Mouse (Mus musculus) small intestine, adult 2 months (tissue): Measurements from ENCODE around the gene Pih1d2. TPM values are rescaled to one million over a fixed set of nuclear protein-coding genes. Genes with fewer than 3 reads are reported as not detected.

Source experiments
- H3K27ac ChIP-seq: fragments of 200-500 bp; 2 replicates; pipeline ENCODE4 v1.5.1; 2012; ENCODE audit warnings: low read depth, low read length, control low read depth, inconsistent platforms; ENCODE audit not compliant: insufficient read depth
- H3K27me3 ChIP-seq: fragments of 200-500 bp; 2 replicates; pipeline ENCODE4 v1.6.1; 2012; ENCODE audit warnings: mild to moderate bottlenecking, moderate library complexity, low read length, inconsistent platforms; ENCODE audit not compliant: control insufficient read depth, insufficient read depth
- H3K36me3 ChIP-seq: fragments of 200-500 bp; 2 replicates; pipeline ENCODE4 v1.6.1; 2012; ENCODE audit warnings: mild to moderate bottlenecking, low read length, control low read depth, inconsistent platforms; ENCODE audit not compliant: control insufficient read depth, insufficient read depth
- H3K4me1 ChIP-seq: fragments of 200-500 bp; 2 replicates; pipeline ENCODE4 v1.6.1; 2012; ENCODE audit warnings: low read length, inconsistent platforms, mixed read lengths; ENCODE audit not compliant: control insufficient read depth, insufficient read depth, insufficient read length
- H3K4me3 ChIP-seq: fragments of 200-500 bp; 2 replicates; pipeline ENCODE4 v1.5.1; 2012; ENCODE audit warnings: low read depth, mild to moderate bottlenecking, control low read depth, inconsistent platforms, low read length, moderate library complexity
- CTCF ChIP-seq: fragments of 200-500 bp; IDR thresholded peaks from 2 replicates; pipeline ENCODE4 v1.5.1; 2012; ENCODE audit warnings: low read depth, mild to moderate bottlenecking, control low read depth, inconsistent platforms, low read length, moderate library complexity, mixed read lengths; ENCODE audit not compliant: insufficient replicate concordance, insufficient read length; ENCODE audit errors: extremely low read depth
- POLR2A ChIP-seq: fragments of 200-500 bp; IDR thresholded peaks from 2 replicates; pipeline ENCODE4 v1.6.1; 2012; ENCODE audit warnings: low read depth, mild to moderate bottlenecking, control low read depth, inconsistent platforms, low read length, moderate library complexity
- WGBS: fragments of 180-500 bp; shearing (Covaris S2); methylation state at CpG from one replicate; pipeline ENCODE4 v1.1.7; 2018; 5-methylcytosine and 5-hydroxymethylcytosine counted together
- polyA plus RNA-seq: library from polyadenylated mRNA; depleted of rRNA; stranded (reverse); fragments of >200 nt; gene quantifications from 2 replicates; pipeline ENCODE4 v1.2.3, GENCODE M21; 2012; rRNA removed

Pih1d2 gene
- 0.28 TPM in 2 replicates for polyA plus RNA-seq

DNA sequence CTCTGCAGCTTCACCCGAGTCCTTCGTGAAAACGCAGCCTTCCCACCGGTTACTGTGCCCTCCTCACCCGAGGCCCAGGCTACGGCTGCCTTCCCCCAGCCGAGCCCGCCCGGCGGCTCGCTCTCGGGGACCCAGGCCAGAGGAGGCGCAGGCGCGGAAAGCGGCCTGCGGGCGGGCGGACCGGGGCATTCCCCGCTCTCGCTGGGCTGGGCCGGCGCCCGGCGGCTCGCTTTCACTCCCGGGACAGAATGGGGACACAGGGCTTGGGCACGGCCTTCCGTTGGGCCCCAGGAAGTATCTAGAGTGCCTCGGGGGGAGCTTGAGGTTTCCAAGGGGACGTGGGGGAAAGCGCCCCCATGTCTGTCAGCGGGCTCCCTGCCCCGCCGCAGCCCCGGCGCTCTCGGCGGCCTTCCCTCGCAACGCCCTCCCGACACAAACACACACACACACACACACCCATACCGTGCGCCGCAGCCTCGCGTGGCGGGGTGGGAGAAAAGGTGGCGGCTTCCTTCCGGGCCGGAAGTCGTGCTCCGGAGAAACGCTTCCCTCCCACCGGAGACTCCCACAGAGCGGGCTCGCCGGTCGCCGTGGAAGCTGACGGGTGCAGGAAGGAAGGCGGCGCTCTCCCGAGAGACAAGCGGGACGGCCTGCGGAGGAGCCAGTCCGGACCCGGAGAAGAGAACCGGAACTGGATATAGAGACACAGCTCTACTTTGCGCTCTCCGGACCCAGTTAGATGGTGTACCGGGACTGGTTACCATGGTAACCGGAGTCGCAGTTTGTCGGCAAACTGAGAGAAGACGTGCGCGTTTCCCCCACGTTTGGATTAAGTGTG, at the start of gene Pih1d2, which contains the start of gene Nkapd1:
Gene Pih1d2 (plus strand): TSS at position 556 of the 838 bp plus-strand sequence.
Gene Nkapd1 (minus strand): TSS at position 699 of the 838 bp plus-strand sequence.
- no peaks in the 10 kb centered on the region for H3K4me1 ChIP-seq
- H3K36me3 ChIP-seq, result peaks cover 17% of the 10 kb centered on the region
- peak within 1 kb of the TSS; percentile 83 for H3K4me3 ChIP-seq
- peak within 1 kb of the TSS; percentile 90 for H3K27ac ChIP-seq
- no peaks in the 10 kb centered on the region for H3K27me3 ChIP-seq
- under 1% methylated on average over 81 of the region's 81 CpGs for WGBS
- TF ChIP-seq POLR2A, result peak; percentile 27
- no peak for TF ChIP-seq CTCF

DNA sequence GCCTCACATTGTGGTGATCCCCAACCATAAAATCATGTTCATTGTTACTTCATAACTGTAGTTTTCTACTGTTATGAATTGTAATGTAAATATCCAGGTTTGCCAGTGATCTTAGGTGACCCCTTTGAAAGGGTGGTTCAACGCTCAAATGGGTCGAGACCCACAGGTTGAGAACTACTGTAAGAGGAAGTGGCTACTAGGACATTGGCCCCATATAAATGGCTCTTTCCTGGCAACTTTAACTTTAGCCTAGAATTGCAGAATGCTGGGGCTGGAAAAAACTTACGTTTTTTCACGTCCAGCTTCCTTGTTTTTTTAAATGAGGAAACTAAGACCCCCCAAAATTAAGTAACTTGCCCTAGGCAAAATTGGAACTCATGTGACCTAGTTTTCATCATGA, 49.7 kb upstream of the Pih1d2 start:
- Histone ChIP-seq H3K36me3 (peaks cover 3% of the 10 kb centered on the region; the same call in 1 of the 2 replicates), H3K4me3 (no peak overlapping the region), H3K27me3 (no peaks in the 10 kb centered on the region), H3K27ac (no peak overlapping the region), H3K4me1 (peaks cover 5% of the 10 kb centered on the region)
- TF ChIP-seq POLR2A (no peak), CTCF (no peak)
- WGBS, result 86% methylated on average over 4 of the region's 4 CpGs

DNA sequence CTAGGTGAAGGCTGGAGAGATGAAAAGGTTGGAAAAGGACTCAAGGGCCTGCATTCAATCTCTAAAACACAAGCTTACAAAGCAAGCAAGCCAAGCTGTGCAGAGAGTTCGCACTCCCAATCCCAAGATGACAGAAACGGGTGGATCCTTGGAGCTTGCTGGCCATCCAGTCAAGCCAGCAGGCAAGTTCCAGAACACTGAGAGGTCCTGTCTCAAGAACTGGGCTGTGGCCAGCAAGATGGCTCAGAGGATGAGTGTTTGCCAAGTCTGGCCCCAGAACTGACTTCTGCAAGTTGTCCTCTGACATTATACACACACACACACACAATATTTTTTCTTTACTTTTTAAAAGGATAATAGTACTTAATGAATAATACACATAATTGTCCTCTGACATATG, 49.2 kb upstream of the Pih1d2 start:
- TF ChIP-seq POLR2A, result no peak
- TF ChIP-seq CTCF, result no peak
- Histone ChIP-seq H3K27ac (no peak overlapping the region), H3K27me3 (no peaks in the 10 kb centered on the region), H3K4me1 (peaks cover 5% of the 10 kb centered on the region), H3K36me3 (peaks cover 3% of the 10 kb centered on the region; the same call in 1 of the 2 replicates), H3K4me3 (no peak overlapping the region)
- WGBS, result 89% methylated on average over 2 of the region's 2 CpGs

DNA sequence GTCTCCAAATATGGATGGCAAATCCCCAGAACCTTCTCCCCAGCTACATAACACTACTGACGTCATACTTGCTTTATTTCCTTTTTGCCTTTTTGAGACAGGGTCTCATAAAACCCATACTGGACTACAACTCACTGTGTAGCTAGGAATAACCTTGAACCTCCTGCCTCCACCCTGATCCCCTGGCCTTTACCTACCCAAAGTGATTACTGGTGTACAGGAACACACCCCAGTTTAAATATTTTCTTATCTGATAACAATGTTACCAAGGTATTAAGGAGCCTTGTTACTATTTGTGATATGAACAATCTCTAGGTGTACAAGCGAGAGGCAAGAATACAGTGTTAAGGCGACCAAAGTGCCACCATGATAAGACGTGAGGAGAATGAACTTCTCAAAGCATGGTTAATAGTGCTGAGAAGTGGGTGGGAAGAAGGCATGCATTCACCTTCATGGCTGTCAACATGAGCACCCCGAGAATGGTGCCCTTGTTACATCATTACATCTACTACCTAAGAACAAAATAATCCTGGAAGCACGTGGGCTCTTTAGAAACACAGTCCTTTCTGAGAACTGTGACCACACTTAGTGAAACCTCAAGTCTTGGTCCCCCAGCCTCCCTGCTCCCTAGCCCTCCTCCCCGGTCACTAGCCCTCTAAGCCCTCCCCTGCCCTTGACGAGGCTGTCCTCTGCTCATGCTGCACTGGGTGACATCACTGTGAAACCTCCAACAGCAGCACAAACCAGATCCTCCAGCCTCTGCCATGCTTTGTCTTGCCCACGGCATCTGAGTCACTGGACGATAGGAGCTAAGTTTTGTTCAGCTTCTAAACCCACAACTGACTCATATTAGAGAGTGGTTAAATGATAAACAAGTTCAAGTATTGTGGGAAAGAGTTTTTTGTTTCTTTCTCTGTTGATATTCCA, 47.3 kb upstream of the Pih1d2 start:
- Histone ChIP-seq H3K4me3 (no peak overlapping the region), H3K4me1 (peaks cover 7% of the 10 kb centered on the region), H3K27ac (peak overlapping the region; percentile 60), H3K36me3 (peaks cover 5% of the 10 kb centered on the region; the same call in 1 of the 2 replicates), H3K27me3 (no peaks in the 10 kb centered on the region)
- no peak for TF ChIP-seq POLR2A
- no peak for TF ChIP-seq CTCF
- WGBS, result 46% methylated on average over 10 of the region's 10 CpGs

DNA sequence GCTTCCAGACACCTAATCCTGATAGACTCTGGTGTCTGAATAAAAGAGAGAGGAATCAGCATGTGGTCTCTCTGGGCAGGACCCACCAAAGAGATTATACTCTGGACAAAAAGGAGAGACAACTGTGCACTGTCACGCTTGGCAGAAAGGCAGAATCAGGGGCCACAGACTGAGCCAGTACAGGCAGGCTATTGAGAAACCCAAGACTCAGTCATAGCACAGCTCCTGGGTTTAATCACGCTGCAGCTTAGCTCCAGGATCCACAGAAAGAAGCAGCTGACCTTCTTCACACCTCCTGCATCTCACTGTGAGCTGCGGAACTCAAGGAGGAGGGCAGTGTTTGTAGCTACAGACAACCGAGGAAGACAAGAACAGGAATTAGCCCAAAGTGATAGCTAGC, 36.8 kb upstream of the Pih1d2 start:
- Histone ChIP-seq H3K27me3 (no peaks in the 10 kb centered on the region), H3K4me3 (no peak overlapping the region), H3K27ac (no peak overlapping the region), H3K36me3 (peaks cover 5% of the 10 kb centered on the region), H3K4me1 (peaks cover 13% of the 10 kb centered on the region)
- TF ChIP-seq POLR2A (no peak), CTCF (no peak)
- 84% methylated on average over 4 of the region's 4 CpGs for WGBS

DNA sequence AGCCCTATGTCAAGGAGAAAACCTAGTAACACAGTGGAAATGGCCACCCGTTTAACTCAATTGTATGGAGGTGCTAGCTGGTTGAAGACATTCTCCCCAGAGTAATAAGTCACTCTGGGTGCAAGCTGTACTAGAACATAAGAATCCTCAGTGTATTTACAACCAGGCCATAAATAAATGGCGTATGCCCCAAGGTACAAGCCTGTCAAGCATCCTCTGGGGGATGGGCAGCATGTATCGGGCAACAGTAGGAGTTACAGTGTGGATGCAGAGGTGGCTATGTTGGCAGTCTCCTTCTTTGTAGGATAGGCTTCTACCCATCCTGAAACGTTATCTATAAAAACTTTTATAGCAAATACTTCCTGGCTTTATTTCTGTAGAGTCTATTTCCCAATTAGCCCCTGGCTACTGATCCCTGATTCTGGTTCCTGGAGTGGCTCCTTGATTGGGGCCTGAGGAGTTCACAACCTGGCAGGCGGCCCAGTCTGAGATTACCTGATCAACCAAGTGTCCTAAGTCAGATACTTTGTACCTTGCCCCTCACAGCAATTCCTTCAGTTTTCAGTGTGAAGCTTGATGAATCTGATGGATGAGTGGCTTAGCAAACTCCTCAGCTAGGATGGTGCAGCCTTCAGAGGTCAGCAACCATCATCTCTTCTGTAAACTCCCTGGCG, 31.8 kb upstream of the Pih1d2 start:
- 32% methylated on average over 6 of the region's 6 CpGs for WGBS
- TF ChIP-seq CTCF, result no peak
- no peak for TF ChIP-seq POLR2A
- Histone ChIP-seq H3K27ac (peak overlapping the region; percentile 98), H3K4me1 (peaks cover 31% of the 10 kb centered on the region), H3K4me3 (no peak overlapping the region), H3K27me3 (no peaks in the 10 kb centered on the region), H3K36me3 (peaks cover 2% of the 10 kb centered on the region; the same call in 1 of the 2 replicates)
